Mouse (Mus musculus): ENCODE data around the gene Olfr311. TPM values are rescaled to one million over a fixed set of nuclear protein-coding genes. Genes with fewer than 3 reads are reported as not detected.
"Not testable (repeated sequence)": the region's sequence is repeated elsewhere in the genome, so short reads cannot be mapped to it uniquely, and the experiment has no call there.

Olfr311 gene
- not detected in 2 replicates for polyA plus RNA-seq (2016; fragmentation: Nextera tagmentation; extraction: Ambion mirVana)

DNA sequence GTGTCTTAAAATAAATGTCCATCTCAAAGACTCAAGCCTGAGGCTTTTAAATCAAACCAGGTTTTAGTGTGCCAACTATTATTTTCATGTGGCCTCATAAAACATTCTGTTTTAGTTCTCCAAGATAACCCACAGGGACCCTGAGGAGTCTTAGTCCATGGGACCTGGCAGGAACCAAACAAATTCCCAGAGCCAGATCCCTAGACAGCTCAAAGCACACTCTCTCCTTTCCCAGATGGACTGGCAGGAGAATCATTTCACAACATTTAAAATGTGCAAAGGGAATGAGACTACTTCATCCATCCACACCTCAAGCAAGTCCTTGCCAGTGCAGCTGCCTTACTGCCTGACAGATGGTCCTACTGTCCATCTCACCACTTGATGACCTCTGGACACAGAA, at the start of gene Olfr311:
Olfr311 (plus strand) TSS at position 301 of the 400 bp plus-strand sequence.
- not testable (repeated sequence) for DNase-seq (ENCODE audit: low spot score); H3K9me3 ChIP-seq; H3K4me3 ChIP-seq; H3K4me1 ChIP-seq (replicated peaks); H3K27ac ChIP-seq; H3K36me3 ChIP-seq; H3K27me3 ChIP-seq (ENCODE audit: insufficient read depth, poor library complexity, severe bottlenecking)

DNA sequence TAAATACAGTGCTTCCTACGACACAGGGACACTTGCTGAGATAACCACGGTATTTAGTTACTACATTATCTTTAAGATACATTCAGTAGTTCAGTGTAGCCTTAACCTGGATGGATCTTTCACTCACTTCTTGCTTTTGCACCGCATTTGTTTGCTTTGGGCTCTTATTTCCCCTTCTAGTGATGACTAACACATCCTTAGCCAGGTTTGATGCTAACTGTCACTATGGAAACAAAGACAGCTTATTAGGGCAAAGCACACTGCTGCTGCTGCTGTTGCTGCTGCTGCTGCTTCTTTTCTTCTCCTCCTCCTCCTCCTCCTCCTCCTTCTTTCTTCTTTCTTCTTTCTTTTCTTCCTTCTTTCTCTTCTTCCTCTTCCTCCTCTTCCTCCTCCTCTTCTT, 49.5 kb upstream of the Olfr311 start:
- Histone ChIP-seq H3K4me3 (no peak overlapping the region), H3K9me3 (no peaks in the 10 kb centered on the region), H3K36me3 (no peaks in the 10 kb centered on the region), H3K27me3 (ENCODE audit: insufficient read depth, poor library complexity, severe bottlenecking) (no peaks in the 10 kb centered on the region), H3K4me1 (replicated peaks) (peaks cover 8% of the 10 kb centered on the region), H3K27ac (no peak overlapping the region)
- WGBS, result 28% methylated on average over 3 of the region's 3 CpGs
- no peak for DNase-seq (ENCODE audit: low spot score)

DNA sequence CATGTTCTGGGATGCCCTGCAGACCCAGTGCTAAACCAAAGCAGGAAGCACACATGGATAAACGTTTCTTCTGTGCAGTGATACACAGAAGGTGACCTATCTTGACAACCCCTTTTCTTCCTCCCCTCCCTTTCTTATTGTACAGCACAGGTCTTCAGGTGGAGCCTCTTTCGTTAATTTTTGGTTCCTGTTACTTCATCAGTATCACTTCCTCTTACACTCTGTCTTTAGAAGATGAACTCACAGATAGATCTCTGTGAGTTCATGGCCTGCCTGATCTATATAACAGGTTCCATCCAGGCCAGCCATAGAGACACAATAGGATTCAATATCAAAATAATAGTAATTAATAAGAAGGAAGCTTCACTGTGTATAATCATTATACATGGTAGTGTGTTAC, 49.0 kb upstream of the Olfr311 start:
- H3K9me3 ChIP-seq, result no peaks in the 10 kb centered on the region
- no peaks in the 10 kb centered on the region for H3K27me3 ChIP-seq (ENCODE audit: insufficient read depth, poor library complexity, severe bottlenecking)
- H3K27ac ChIP-seq, result no peak overlapping the region
- 67% methylated on average over 2 of the region's 2 CpGs for WGBS
- no peak overlapping the region for H3K4me3 ChIP-seq
- no peaks in the 10 kb centered on the region for H3K36me3 ChIP-seq
- peaks cover 8% of the 10 kb centered on the region for H3K4me1 ChIP-seq (replicated peaks)
- DNase-seq (ENCODE audit: low spot score), result no peak

DNA sequence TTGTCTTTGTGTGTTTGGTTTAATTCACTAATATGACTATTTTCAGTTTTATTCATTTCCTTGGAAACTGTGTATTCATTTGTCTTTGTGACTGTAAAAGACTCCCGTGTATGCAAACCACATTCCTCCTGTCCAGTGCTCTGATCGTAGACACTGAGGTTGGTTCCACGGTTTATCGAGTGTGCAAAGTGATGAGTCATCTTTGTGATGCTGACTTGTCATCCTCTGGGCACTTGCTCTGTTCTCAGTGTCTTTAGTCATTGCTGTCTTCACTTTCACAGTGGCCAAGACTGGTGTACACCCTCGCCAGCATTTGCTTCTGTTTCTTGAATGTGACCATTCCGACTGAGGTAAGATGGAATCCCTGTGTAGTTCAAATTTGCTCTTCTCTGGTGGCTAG, 48.4 kb upstream of the Olfr311 start:
- Histone ChIP-seq H3K4me1 (replicated peaks) (peaks cover 8% of the 10 kb centered on the region), H3K9me3 (no peaks in the 10 kb centered on the region), H3K4me3 (no peak overlapping the region), H3K27ac (no peak overlapping the region), H3K36me3 (no peaks in the 10 kb centered on the region), H3K27me3 (ENCODE audit: insufficient read depth, poor library complexity, severe bottlenecking) (no peaks in the 10 kb centered on the region)
- 87% methylated on average over 6 of the region's 6 CpGs for WGBS
- no peak for DNase-seq (ENCODE audit: low spot score)

DNA sequence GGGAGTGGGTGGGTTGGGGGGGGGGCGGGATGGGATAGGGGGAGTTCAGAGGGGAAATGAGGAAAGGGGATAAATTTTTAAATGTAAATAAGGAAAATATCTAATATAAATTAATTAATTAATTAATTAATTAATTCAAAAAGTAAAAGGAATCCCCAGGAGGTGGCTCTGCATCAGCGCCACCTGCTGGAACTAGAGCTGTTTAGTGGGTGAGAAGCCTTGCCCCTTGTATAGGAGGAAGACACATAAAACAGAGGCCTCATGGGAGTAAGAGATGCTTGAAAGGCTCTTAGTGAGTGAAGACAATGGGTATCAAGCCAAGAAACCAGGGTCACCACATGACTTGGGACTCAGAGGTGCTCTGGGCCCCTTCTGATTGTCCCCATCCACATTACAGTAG, 43.2 kb upstream of the Olfr311 start:
- 92% methylated on average over 2 of the region's 2 CpGs for WGBS
- DNase-seq (ENCODE audit: low spot score), result no peak
- Histone ChIP-seq H3K4me3 (no peak overlapping the region), H3K4me1 (replicated peaks) (no peaks in the 10 kb centered on the region), H3K9me3 (no peaks in the 10 kb centered on the region), H3K27me3 (ENCODE audit: insufficient read depth, poor library complexity, severe bottlenecking) (no peaks in the 10 kb centered on the region), H3K36me3 (no peaks in the 10 kb centered on the region), H3K27ac (no peak overlapping the region)

DNA sequence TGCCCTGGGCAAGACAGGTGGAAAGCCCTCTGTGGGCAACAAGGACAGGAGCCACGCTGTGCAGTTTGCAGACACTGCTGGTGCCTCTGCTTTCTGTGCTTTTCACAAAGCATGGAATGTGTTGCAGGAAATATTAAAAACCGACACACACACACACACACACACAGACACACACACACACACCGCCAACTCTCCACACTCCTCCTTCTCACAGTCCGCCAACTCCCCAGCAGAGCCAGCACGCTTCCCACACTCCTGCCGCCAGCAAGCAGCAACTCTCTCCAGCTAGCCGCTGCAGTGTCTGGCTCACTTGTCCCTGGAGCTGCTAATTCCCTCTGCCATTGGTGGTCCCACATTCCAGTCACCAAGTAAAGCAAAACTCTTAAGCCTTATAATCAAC, 42.2 kb upstream of the Olfr311 start:
- no peak for DNase-seq (ENCODE audit: low spot score)
- Histone ChIP-seq H3K27ac (no peak overlapping the region), H3K9me3 (no peaks in the 10 kb centered on the region), H3K36me3 (no peaks in the 10 kb centered on the region), H3K4me3 (no peak overlapping the region), H3K4me1 (replicated peaks) (peaks cover 9% of the 10 kb centered on the region), H3K27me3 (ENCODE audit: insufficient read depth, poor library complexity, severe bottlenecking) (no peaks in the 10 kb centered on the region)
- 78% methylated on average over 7 of the region's 7 CpGs for WGBS

DNA sequence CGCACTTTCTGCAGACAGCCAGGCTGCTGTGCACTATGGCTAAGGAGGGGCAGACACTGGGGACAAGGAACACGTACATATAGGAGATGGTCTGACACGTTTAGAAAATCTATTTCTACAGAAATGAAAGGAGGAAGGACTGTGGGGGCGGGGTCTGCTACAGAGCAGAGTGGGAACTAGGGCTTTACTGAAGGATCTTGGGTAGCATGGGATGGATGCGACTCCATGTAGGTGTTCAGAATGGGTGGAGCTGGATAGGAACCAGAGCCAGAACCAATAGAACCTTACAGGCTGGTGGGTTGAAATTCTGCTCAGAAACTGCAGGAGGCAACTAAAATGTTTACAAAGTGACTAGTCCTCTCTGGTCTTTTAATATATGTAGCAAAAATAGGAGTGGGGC, 39.3 kb upstream of the Olfr311 start:
- Histone ChIP-seq H3K4me3 (no peak overlapping the region), H3K27ac (no peak overlapping the region), H3K4me1 (replicated peaks) (peaks cover 16% of the 10 kb centered on the region), H3K27me3 (ENCODE audit: insufficient read depth, poor library complexity, severe bottlenecking) (no peaks in the 10 kb centered on the region), H3K9me3 (no peaks in the 10 kb centered on the region), H3K36me3 (no peaks in the 10 kb centered on the region)
- no peak for DNase-seq (ENCODE audit: low spot score)
- WGBS, result 82% methylated on average over 5 of the region's 5 CpGs

DNA sequence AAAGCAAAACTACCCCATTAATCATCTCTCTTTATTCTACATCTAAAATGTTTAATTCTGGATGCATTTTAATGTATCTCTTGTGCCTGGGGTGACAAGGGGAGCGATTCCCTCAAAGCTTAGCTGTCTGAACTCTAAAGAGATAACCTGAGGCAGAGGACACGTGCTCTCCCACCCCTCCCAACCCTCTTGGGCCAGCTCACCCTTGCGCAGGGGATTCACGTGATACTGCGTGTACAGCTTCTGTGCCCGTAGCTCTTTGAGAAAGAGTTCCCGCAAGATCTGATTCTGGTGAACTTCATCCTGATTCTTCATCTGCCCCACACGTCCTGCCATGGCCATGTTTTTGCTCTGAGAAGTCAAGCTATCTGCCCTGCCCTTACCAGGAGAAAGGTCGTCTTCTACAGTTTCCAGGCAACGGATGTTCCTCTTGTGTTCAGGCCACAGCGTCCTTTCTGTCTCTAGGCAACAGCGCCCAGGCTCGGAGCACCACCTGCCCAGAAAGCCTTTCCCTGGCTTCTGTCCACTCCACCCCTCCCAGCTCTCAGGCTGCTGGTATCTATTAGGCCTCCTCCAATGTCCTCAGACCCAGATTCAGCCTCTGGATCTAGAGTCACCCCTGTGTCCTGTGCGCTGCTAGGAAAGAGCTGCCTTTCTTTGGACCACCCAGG, 37.4 kb upstream of the Olfr311 start, which contains the start of gene Fam183b:
Fam183b (minus strand) TSS at position 403 of the 671 bp plus-strand sequence.
- no peaks in the 10 kb centered on the region for H3K36me3 ChIP-seq
- H3K27ac ChIP-seq, result peak within 1 kb of the TSS; percentile 59
- H3K27me3 ChIP-seq (ENCODE audit: insufficient read depth, poor library complexity, severe bottlenecking), result no peaks in the 10 kb centered on the region
- H3K9me3 ChIP-seq, result no peaks in the 10 kb centered on the region
- H3K4me1 ChIP-seq (replicated peaks), result peaks cover 16% of the 10 kb centered on the region
- 38% methylated on average over 14 of the region's 14 CpGs for WGBS
- peak; percentile 64 for DNase-seq (ENCODE audit: low spot score)
- 0 out of 2 replicates have a peak within 1 kb of the TSS, but pooled peaks have one; percentile 23 for H3K4me3 ChIP-seq

DNA sequence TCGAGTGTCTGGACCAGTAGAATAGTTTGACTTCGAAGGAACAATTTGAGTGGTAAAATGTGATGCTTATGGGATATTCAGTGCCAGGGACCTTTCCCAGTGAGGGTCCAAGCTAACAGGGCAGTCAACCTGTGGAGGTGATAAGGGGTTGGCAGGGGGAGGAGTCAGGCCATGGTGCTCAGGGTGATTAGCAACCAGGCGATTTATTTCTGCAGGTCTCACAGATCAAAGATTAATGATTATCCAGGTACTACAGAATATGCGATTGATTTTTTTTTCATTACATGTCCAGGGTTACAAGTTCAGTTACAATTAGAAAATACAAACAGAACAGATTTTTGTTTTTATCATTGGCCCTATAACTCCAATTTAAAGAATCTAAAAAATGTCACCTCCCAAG, 35.2 kb upstream of the Olfr311 start:
- Histone ChIP-seq H3K27me3 (ENCODE audit: insufficient read depth, poor library complexity, severe bottlenecking) (no peaks in the 10 kb centered on the region), H3K4me1 (replicated peaks) (peaks cover 16% of the 10 kb centered on the region), H3K9me3 (no peaks in the 10 kb centered on the region), H3K27ac (no peak overlapping the region), H3K36me3 (no peaks in the 10 kb centered on the region), H3K4me3 (no peak overlapping the region)
- no peak for DNase-seq (ENCODE audit: low spot score)
- 81% methylated on average over 4 of the region's 4 CpGs for WGBS

DNA sequence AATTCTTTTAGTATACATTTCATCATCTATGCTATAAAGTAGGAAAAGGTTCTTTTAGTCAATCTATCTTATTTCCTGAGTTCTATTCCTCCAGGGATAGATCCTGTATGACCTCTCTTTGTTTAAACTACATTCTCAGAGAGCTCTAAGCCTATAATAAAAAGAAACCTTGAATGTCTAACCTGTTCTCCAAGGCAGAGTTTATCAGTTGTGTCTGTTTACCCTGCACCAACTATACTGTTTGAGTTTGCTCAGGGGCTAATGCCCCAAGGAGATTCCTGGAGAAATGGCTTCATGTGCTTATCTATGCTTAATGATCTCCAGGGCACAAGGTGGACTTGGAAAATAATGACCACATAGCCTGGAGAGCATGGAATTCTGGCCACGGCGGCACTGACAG, 34.7 kb upstream of the Olfr311 start:
- 93% methylated on average over 2 of the region's 2 CpGs for WGBS
- no peaks in the 10 kb centered on the region for H3K9me3 ChIP-seq
- peaks cover 16% of the 10 kb centered on the region for H3K4me1 ChIP-seq (replicated peaks)
- no peaks in the 10 kb centered on the region for H3K27me3 ChIP-seq (ENCODE audit: insufficient read depth, poor library complexity, severe bottlenecking)
- H3K27ac ChIP-seq, result no peak overlapping the region
- no peak for DNase-seq (ENCODE audit: low spot score)
- H3K4me3 ChIP-seq, result no peak overlapping the region
- no peaks in the 10 kb centered on the region for H3K36me3 ChIP-seq

DNA sequence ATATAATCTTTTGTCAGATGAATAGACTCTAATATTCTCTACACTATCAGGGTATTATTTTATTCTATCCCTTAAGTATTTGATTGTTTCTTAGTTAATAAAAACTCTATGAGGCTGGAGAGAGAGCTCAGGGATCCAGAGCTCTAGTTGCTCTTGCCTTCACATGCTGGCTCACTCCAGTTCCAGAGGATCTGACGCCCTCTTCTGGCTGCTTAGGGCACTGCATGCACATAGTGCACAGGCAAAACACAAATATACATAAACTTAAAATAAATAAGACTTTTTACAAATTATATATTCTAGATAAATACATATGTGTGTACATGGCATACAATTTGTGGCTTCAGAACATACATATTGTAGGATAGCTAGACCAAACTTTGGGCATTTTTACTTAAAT, 27.1 kb upstream of the Olfr311 start:
- no peak overlapping the region for H3K27ac ChIP-seq
- H3K4me3 ChIP-seq, result no peak overlapping the region
- no peaks in the 10 kb centered on the region for H3K27me3 ChIP-seq (ENCODE audit: insufficient read depth, poor library complexity, severe bottlenecking)
- DNase-seq (ENCODE audit: low spot score), result no peak
- no peaks in the 10 kb centered on the region for H3K9me3 ChIP-seq
- H3K4me1 ChIP-seq (replicated peaks), result no peaks in the 10 kb centered on the region
- 2% methylated on average over 1 of the region's 1 CpGs for WGBS
- H3K36me3 ChIP-seq, result no peaks in the 10 kb centered on the region

DNA sequence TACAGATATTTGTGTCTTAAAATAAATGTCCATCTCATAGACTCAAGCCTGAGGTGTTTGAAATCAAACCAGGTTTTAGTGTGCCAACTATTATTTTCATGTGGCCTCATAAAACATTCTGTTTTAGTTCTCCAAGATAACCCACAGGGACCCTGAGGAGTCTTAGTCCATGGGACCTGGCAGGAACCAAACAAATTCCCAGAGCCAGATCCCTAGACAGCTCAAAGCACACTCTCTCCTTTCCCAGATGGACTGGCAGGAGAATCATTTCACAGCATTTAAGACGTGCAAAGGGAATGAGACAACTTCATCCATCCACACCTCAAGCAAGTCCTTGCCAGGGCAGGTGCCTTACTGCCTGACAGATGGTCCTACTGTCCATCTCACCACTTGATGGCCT, 24.4 kb upstream of the Olfr311 start, which contains the start of gene Olfr313:
Olfr313 (plus strand) TSS at position 301 of the 400 bp plus-strand sequence.
- H3K4me3 ChIP-seq; H3K9me3 ChIP-seq; H3K27ac ChIP-seq; H3K27me3 ChIP-seq (ENCODE audit: insufficient read depth, poor library complexity, severe bottlenecking); DNase-seq (ENCODE audit: low spot score); H3K4me1 ChIP-seq (replicated peaks); H3K36me3 ChIP-seq: not testable (repeated sequence)
- 66% methylated on average over 1 of the region's 1 CpGs for WGBS

DNA sequence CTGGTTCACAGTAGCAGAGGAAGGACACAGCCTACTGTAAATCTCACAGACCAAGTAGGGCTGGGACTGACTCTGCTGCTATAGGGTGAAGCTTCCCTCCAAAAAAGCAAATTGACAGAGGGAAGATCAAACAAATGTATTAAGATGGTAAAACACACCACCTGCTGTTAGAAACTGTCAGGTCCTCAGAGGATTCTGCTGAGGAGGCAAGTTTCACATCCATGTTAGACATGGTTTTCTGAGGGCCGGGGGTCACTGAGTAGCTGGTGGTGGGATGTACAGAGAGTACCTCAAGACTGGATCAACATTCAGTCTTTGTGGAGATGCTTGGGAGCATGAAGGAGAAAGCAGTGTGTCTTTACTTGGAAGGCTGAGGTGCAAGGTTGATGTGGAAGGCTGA, 23.4 kb upstream of the Olfr311 start:
- Histone ChIP-seq H3K9me3 (no peaks in the 10 kb centered on the region), H3K27ac (no peak overlapping the region), H3K27me3 (ENCODE audit: insufficient read depth, poor library complexity, severe bottlenecking) (no peaks in the 10 kb centered on the region), H3K4me3 (no peak overlapping the region), H3K36me3 (no peaks in the 10 kb centered on the region), H3K4me1 (replicated peaks) (no peaks in the 10 kb centered on the region)
- no peak for DNase-seq (ENCODE audit: low spot score)
- 82% methylated on average over 1 of the region's 1 CpGs for whole genome bisulfite sequencing

DNA sequence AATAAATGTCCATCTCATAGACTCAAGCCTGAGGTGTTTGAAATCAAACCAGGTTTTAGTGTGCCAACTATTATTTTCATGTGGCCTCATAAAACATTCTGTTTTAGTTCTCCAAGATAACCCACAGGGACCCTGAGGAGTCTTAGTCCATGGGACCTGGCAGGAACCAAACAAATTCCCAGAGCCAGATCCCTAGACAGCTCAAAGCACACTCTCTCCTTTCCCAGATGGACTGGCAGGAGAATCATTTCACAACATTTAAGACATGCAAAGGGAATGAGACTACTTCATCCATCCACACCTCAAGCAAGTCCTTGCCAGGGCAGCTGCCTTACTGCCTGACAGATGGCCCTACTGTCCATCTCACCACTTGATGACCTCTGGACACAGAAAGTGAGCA, 10.1 kb upstream of the Olfr311 start, which contains the start of gene Olfr312:
Olfr312 (plus strand) TSS at position 301 of the 400 bp plus-strand sequence.
- H3K4me1 ChIP-seq (replicated peaks); H3K27me3 ChIP-seq (ENCODE audit: insufficient read depth, poor library complexity, severe bottlenecking); H3K4me3 ChIP-seq; DNase-seq (ENCODE audit: low spot score); H3K27ac ChIP-seq; H3K36me3 ChIP-seq; H3K9me3 ChIP-seq: not testable (repeated sequence)
